Mouse (Mus musculus) heart, postnatal 36 days (tissue): ENCODE measurements at regions not wholly inside any gene's neighbourhood (a gene's known extent, or its start where the extent isn't known, plus 50 kb on each side); places are given as distances from the start of the nearest gene placed in this dataset.

Experiments
- DNase-seq, 2 experiments: peaks; one replicate each; pipeline ENCODE4 v3.0.0; 2021 to 2022
- intact Hi-C: fragments of 180-260 bp; cut with DNase I; formaldehyde crosslinking; loops from one replicate; pipeline ENCODE4 v1.15.1; 2025

- intact Hi-C loops = loop anchor here (10.0 kb wide), 1 partner anchor 355 kb away; no protein-coding TSS in a partner anchor
- DNase-seq = no peak
These were observed 215.3 kb downstream of the Ahr start for GRCm38 (mm10) chr12:35319571-35319970.

- intact Hi-C loops = loop anchor here (10.0 kb wide), 1 partner anchor 358 kb away; no protein-coding TSS in a partner anchor
- DNase-seq = no peak
These were observed 217.8 kb downstream of the Ahr start for GRCm38 (mm10) chr12:35317046-35317445.

GRCm38 (mm10) chr12:35314035-35314434 is 220.8 kb downstream of the Ahr start:
- intact Hi-C loops = loop anchor here (5.0 to 10.0 kb wide), 3 partner anchors 148 to 433 kb away; no protein-coding TSS in a partner anchor
- no peak for DNase-seq

GRCm38 (mm10) chr12:35313191-35313925 is 221.5 kb downstream of the Ahr start:
- peak; percentile 37 to 42 for DNase-seq
- intact Hi-C loops = loop anchor here (2.0 to 10.0 kb wide), 4 partner anchors 149 to 434 kb away; no protein-coding TSS in a partner anchor

- intact Hi-C loops = loop anchor here (2.0 kb wide), 1 partner anchor 576 kb away; no protein-coding TSS in a partner anchor
- no peak for DNase-seq
These were observed 226.3 kb downstream of the Ahr start for GRCm38 (mm10) chr12:35308537-35308936.

- intact Hi-C loops = no loop called here
- DNase-seq = no peak
These were observed 230.8 kb downstream of the Ahr start for GRCm38 (mm10) chr12:35303764-35304717.

- DNase-seq = no peak
- intact Hi-C loops = no loop called here
These were observed 231.7 kb downstream of the Ahr start for GRCm38 (mm10) chr12:35303188-35303587.

GRCm38 (mm10) chr12:35294668-35295067 is 240.2 kb downstream of the Ahr start:
- intact Hi-C loops = no loop called here
- no peak for DNase-seq

- DNase-seq = no peak
- intact Hi-C loops = no loop called here
These were observed 241.3 kb downstream of the Ahr start for GRCm38 (mm10) chr12:35293566-35293965.

- DNase-seq = peak in 1 of 2 experiments; percentile 50
- intact Hi-C loops = no loop called here
These were observed 242.9 kb downstream of the Ahr start for GRCm38 (mm10) chr12:35291941-35292341.

GRCm38 (mm10) chr12:35287974-35288373 is 241.0 kb downstream of the Snx13 start:
- peak in 1 of 2 experiments; percentile 38 for DNase-seq
- intact Hi-C loops = no loop called here

- DNase-seq = no peak
- intact Hi-C loops = no loop called here
These were observed 240.6 kb downstream of the Snx13 start for GRCm38 (mm10) chr12:35287570-35287969.

- intact Hi-C loops = no loop called here
- no peak for DNase-seq
These were observed 240.1 kb downstream of the Snx13 start for GRCm38 (mm10) chr12:35286974-35287553.

GRCm38 (mm10) chr12:35284345-35284744 is 237.4 kb downstream of the Snx13 start:
- DNase-seq = no peak
- intact Hi-C loops = no loop called here

- no peak for DNase-seq
- intact Hi-C loops = no loop called here
These were observed 236.9 kb downstream of the Snx13 start for GRCm38 (mm10) chr12:35283925-35284324.

GRCm38 (mm10) chr12:35283407-35283806 is 236.4 kb downstream of the Snx13 start:
- DNase-seq = no peak
- intact Hi-C loops = no loop called here

- no peak for DNase-seq
- intact Hi-C loops = no loop called here
These were observed 222.5 kb downstream of the Snx13 start for GRCm38 (mm10) chr12:35269465-35269864.

- intact Hi-C loops = no loop called here
- no peak for DNase-seq
These were observed 221.0 kb downstream of the Snx13 start for GRCm38 (mm10) chr12:35268006-35268405.

- intact Hi-C loops = no loop called here
- no peak for DNase-seq
These were observed 220.2 kb downstream of the Snx13 start for GRCm38 (mm10) chr12:35267023-35267654.

- DNase-seq = no peak
- intact Hi-C loops = no loop called here
These were observed 212.8 kb downstream of the Snx13 start for GRCm38 (mm10) chr12:35259781-35260180.
